Mouse (Mus musculus) brain, embryonic 14.5 days (tissue): Measurements from ENCODE around the gene Lrrc20.

ENCODE experiments used
- CTCF ChIP-seq: fragments of 200-500 bp; IDR thresholded peaks from 2 replicates; pipeline ENCODE4 v1.5.1; 2012; ENCODE audit warnings: inconsistent platforms, mild to moderate bottlenecking, moderate library complexity, borderline replicate concordance; ENCODE audit not compliant: insufficient read depth, insufficient read length; ENCODE audit errors: extremely low read depth
- POLR2A ChIP-seq: fragments of 200-500 bp; IDR thresholded peaks from 2 replicates; pipeline ENCODE4 v1.6.1; 2012; ENCODE audit warnings: mild to moderate bottlenecking, inconsistent platforms, borderline replicate concordance; ENCODE audit not compliant: poor library complexity, insufficient read depth, insufficient read length, severe bottlenecking; ENCODE audit errors: extremely low read depth

DNA sequence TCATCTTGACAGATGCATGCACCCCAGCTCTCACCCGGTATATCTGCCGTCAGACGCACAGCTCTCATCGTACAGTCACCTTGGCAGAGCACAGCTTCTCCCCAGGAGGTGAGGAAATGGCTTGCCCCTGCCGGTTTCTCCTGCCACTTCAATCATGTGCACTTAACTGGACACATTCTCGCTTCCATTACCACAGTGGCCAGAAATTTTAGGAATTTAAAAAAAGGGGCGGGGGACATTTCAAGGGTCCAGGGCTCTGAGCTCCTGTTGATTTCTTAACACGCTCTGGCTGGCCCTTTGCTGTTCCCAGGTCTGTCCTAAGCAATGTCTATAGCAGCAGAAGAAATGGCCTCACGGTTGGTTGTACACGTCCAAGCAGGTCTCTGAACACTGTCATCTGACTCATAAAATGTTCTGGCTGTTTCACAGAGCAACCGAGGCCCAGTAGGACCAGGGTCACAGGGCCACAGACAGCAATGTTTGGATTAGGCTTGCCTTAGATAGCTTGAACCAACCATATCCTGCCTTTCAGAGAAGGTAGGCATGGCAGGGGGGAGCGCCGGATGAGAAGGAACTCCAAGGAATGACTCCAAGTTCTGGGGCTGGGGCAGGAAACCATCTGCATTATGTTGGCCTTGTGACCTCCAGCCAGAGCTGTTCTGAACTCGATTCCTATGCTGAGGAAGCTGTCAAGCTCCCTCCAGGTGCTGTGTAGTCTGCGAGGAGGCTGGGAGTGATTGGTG, 151.8 kb downstream of the Lrrc20 start:
- TF ChIP-seq CTCF (no peak), POLR2A (no peak)
